Mouse (Mus musculus) neural tube, embryonic 14.5 days (tissue): Measurements from ENCODE around the gene Dnajb14. TPM values are rescaled to one million over a fixed set of nuclear protein-coding genes. Genes with fewer than 3 reads are reported as not detected.

Experiments used
- ATAC-seq: fragments of 200-750 bp; cut with Nextera tagmentation; 2 replicates; pipeline ENCODE4 v1.8.0; 2017; ENCODE audit warnings: low read depth, mild to moderate bottlenecking, moderate TSS enrichment, moderate library complexity
- H3K27ac ChIP-seq: fragments of 300-500 bp; sonication (generic); 2 replicates; pipeline ENCODE4 v1.5.1; 2014; ENCODE audit warnings: low read depth, mild to moderate bottlenecking, control low read depth, low read length, moderate library complexity, mixed read lengths
- H3K27me3 ChIP-seq: fragments of 300-500 bp; sonication (generic); 2 replicates; pipeline ENCODE4 v1.6.1; 2014; ENCODE audit warnings: low read length; ENCODE audit not compliant: control insufficient read depth, insufficient read depth
- H3K36me3 ChIP-seq: fragments of 300-500 bp; sonication (generic); 2 replicates; pipeline ENCODE4 v1.6.1; 2014; ENCODE audit warnings: low read length, mixed read lengths; ENCODE audit not compliant: control insufficient read depth, insufficient read depth
- H3K4me1 ChIP-seq: fragments of 300-500 bp; sonication (generic); 2 replicates; pipeline ENCODE4 v1.6.1; 2014; ENCODE audit warnings: low read length; ENCODE audit not compliant: control insufficient read depth, insufficient read depth
- H3K4me2 ChIP-seq: fragments of 300-500 bp; sonication (generic); 2 replicates; pipeline ENCODE4 v1.6.1; 2014; ENCODE audit warnings: mild to moderate bottlenecking, low read depth, low read length, control low read depth
- H3K4me3 ChIP-seq: fragments of 300-500 bp; sonication (generic); 2 replicates; pipeline ENCODE4 v1.5.1; 2014; ENCODE audit warnings: low read depth, low read length, control low read depth, mixed read lengths
- H3K9ac ChIP-seq: fragments of 300-500 bp; sonication (generic); replicated peaks from 2 replicates; pipeline ENCODE4 v1.6.1; 2014; ENCODE audit warnings: low read depth, mild to moderate bottlenecking, control low read depth, low read length, mixed read lengths
- H3K9me3 ChIP-seq: fragments of 300-500 bp; sonication (generic); 2 replicates; pipeline ENCODE4 v1.6.1; 2016; ENCODE audit warnings: low read length; ENCODE audit not compliant: control insufficient read depth
- WGBS: fragments of 180-500 bp; shearing (Covaris S2); extraction: QIAGEN DNeasy Blood & Tissue Kit; methylation state at CpG from one replicate; pipeline ENCODE4 v1.1.7; 2014; 5-methylcytosine and 5-hydroxymethylcytosine counted together
- polyA plus RNA-seq: library from polyadenylated mRNA; unstranded; fragments of >200 nt; fragmentation: Nextera tagmentation; extraction: Ambion mirVana; gene quantifications from 2 replicates; pipeline ENCODE4 v1.2.1, GENCODE M21; 2014

Dnajb14 gene
- polyA plus RNA-seq, 1 experiment from 2014 or later: 18.7 TPM

DNA sequence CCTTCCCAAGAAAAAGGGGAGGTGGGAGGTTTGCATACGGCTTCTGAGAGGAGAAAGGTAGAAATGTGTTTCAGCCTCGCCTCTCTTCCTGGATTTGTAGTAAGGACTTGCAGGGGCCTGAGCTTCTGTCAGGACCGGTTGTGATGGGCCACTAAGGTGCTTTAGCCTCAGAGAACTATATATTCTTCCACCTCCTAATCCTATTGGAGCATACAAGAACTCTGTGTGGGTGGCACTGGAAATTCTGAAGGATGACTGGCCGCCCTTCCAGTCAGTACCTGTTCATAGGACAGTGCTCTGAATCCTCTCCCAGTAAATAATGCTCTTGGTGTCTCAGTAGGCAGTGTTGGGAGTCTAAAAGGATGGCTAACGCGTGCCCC, 51.4 kb downstream of the Dnajb14 start:
- Histone ChIP-seq H3K27ac (peak overlapping the region; percentile 40; the same call in 1 of the 2 replicates), H3K4me2 (peak overlapping the region; percentile 77), H3K36me3 (no peaks in the 10 kb centered on the region), H3K9me3 (no peaks in the 10 kb centered on the region), H3K27me3 (no peaks in the 10 kb centered on the region), H3K4me3 (peak overlapping the region; percentile 64), H3K4me1 (peaks cover 14% of the 10 kb centered on the region; the same call in 1 of the 2 replicates), H3K9ac (peak overlapping the region; percentile 64)
- 17% methylated on average over 6 of the region's 6 CpGs for WGBS
- ATAC-seq: peak; percentile 39

DNA sequence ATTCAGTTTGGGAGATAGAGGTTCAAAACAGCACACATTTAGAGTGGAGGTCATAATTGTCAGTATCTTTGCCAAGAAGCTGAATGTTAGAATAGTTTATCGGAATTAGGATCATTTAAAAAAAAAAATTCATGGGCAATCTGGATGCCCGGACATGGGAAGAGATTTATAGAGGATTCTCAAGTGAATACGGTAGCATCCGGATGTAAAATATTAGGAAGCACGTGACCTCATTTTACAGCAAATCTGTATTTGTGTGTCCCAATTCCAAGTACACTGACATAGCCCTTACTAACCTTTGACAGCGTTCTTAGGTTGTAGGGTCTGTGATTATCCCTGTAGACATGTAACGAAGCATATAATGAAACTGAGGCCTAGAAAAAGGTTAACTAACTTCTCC, 51.9 kb downstream of the Dnajb14 start:
- no peak for ATAC-seq
- Histone ChIP-seq H3K36me3 (no peaks in the 10 kb centered on the region), H3K27ac (no peak overlapping the region), H3K4me1 (peaks cover 14% of the 10 kb centered on the region; the same call in 1 of the 2 replicates), H3K4me2 (peak overlapping the region; percentile 77), H3K4me3 (peak overlapping the region; percentile 64), H3K9ac (peak overlapping the region; percentile 64; the same call in 1 of the 2 replicates), H3K9me3 (no peaks in the 10 kb centered on the region), H3K27me3 (no peaks in the 10 kb centered on the region)
- WGBS: 92% methylated on average over 7 of the region's 7 CpGs

DNA sequence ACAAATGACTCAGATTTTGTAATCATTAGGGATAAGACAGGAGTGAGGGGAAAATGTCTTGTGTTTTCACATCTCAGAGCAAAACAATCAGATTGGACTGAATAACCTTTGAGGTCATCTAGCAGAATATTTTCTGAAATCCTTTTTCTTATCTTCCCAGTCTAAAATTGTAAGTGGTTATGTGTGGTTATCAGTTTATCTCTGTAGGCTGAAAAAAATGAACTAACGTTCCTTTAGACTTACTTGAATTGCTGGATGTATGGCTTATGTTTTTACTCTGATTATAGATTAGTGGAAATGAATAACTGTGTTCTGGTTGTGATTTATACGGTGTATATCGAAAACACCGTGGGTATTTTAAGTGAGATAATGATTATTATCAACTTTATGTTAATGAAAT, 53.1 kb downstream of the Dnajb14 start:
- Histone ChIP-seq H3K27me3 (no peaks in the 10 kb centered on the region), H3K4me2 (no peak overlapping the region), H3K9me3 (no peaks in the 10 kb centered on the region), H3K36me3 (no peaks in the 10 kb centered on the region), H3K9ac (no peak overlapping the region), H3K27ac (no peak overlapping the region), H3K4me1 (peaks cover 14% of the 10 kb centered on the region; the same call in 1 of the 2 replicates), H3K4me3 (no peak overlapping the region)
- 94% methylated on average over 4 of the region's 4 CpGs for WGBS
- no peak for ATAC-seq

DNA sequence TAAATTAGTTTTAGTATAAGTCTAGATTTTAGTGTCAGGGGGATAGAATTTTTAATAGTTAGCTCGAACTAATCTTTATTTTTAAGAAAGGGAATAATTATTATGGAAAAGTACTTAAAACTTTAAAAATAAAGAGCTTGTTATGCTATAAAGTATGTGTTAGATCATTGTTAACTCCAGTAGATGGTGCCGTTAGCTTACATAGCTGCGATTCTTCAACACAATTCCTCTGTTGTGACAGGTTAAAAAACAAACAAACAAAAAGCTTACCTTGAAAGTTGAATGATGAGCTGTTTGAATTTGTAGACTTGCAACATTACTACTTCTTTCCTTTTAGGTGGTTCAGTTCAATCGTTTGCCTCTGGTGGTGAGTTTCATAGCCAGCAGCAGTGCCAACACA, 59.5 kb downstream of the Dnajb14 start:
- no peaks in the 10 kb centered on the region for H3K4me1 ChIP-seq
- H3K36me3 ChIP-seq: peaks cover 15% of the 10 kb centered on the region
- H3K9me3 ChIP-seq: no peaks in the 10 kb centered on the region
- ATAC-seq: no peak
- H3K4me3 ChIP-seq: no peak overlapping the region
- H3K27me3 ChIP-seq: no peaks in the 10 kb centered on the region
- H3K4me2 ChIP-seq: no peak overlapping the region
- no peak overlapping the region for H3K27ac ChIP-seq
- 96% methylated on average over 4 of the region's 4 CpGs for WGBS
- H3K9ac ChIP-seq: no peak overlapping the region

DNA sequence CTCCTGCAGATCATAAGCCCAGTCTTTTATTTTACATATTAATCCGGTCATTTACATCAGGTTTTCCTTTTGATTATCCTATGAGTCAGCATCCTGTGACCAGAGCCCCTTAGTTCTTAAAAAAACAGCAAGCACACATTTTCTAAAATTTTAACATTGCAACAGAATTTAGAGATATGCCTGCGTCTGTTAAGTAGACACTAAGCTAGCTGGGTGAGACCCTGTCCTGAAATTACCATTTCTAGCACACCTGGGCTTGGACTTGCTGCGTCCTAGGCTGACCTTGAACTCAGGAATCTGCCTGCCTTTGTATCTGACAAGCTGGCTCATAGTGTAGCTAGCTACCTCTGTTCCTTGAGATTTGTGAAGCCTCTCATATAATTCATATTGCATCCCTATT, 62.5 kb downstream of the Dnajb14 start:
- H3K27ac ChIP-seq: no peak overlapping the region
- no peak for ATAC-seq
- 94% methylated on average over 3 of the region's 3 CpGs for WGBS
- H3K27me3 ChIP-seq: no peaks in the 10 kb centered on the region
- H3K4me3 ChIP-seq: no peak overlapping the region
- no peaks in the 10 kb centered on the region for H3K4me1 ChIP-seq
- H3K9me3 ChIP-seq: no peaks in the 10 kb centered on the region
- no peak overlapping the region for H3K4me2 ChIP-seq
- H3K36me3 ChIP-seq: peaks cover 15% of the 10 kb centered on the region
- H3K9ac ChIP-seq: no peak overlapping the region

DNA sequence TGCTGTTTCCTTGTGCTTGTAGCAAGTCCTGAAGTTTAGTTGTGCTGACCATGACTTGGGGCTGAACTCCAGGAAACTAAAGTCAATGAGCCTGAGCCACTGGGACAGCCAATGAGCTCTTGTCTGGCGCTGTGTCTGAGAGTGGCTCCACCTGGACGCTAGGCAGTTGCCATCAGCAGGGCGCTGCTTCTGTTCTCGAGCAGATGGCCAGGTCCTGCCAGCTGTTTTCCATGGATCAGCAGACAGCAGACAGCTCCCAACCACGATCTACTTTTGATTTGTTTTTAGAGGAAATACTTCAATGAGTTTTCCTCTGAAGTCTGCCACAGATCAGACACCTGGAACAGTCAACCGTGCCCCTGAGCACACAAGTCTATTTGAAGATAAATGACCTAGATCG, 65.3 kb downstream of the Dnajb14 start:
- 79% methylated on average over 7 of the region's 7 CpGs for WGBS
- H3K4me1 ChIP-seq: no peaks in the 10 kb centered on the region
- H3K27me3 ChIP-seq: no peaks in the 10 kb centered on the region
- no peak overlapping the region for H3K4me2 ChIP-seq
- no peak overlapping the region for H3K9ac ChIP-seq
- no peaks in the 10 kb centered on the region for H3K9me3 ChIP-seq
- no peak overlapping the region for H3K4me3 ChIP-seq
- peaks cover 3% of the 10 kb centered on the region for H3K36me3 ChIP-seq
- H3K27ac ChIP-seq: no peak overlapping the region
- ATAC-seq: no peak

DNA sequence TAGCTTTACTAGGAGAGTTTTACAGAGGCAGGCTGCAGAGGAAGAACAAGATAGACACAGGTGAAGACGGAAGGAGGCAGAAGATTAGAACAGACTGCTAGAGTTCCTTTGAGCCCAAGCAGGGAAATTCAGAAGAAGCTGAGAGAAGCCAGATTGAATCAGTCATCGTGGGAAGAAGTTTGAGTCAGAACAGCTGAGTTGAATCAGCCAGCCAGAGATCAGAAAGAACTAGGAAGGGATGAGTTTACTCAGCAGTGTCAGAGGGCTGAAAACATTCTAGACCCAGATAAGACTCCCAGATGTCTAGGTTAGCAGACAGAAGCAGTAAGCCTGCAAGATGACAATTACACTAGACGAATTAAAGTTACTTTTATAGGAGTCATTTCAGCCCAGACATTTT, 66.5 kb downstream of the Dnajb14 start:
- Histone ChIP-seq H3K4me2 (no peak overlapping the region), H3K9me3 (no peaks in the 10 kb centered on the region), H3K4me1 (no peaks in the 10 kb centered on the region), H3K27ac (no peak overlapping the region), H3K36me3 (peaks cover 3% of the 10 kb centered on the region), H3K27me3 (no peaks in the 10 kb centered on the region), H3K9ac (no peak overlapping the region), H3K4me3 (no peak overlapping the region)
- no peak for ATAC-seq
- WGBS: 90% methylated on average over 3 of the region's 3 CpGs

DNA sequence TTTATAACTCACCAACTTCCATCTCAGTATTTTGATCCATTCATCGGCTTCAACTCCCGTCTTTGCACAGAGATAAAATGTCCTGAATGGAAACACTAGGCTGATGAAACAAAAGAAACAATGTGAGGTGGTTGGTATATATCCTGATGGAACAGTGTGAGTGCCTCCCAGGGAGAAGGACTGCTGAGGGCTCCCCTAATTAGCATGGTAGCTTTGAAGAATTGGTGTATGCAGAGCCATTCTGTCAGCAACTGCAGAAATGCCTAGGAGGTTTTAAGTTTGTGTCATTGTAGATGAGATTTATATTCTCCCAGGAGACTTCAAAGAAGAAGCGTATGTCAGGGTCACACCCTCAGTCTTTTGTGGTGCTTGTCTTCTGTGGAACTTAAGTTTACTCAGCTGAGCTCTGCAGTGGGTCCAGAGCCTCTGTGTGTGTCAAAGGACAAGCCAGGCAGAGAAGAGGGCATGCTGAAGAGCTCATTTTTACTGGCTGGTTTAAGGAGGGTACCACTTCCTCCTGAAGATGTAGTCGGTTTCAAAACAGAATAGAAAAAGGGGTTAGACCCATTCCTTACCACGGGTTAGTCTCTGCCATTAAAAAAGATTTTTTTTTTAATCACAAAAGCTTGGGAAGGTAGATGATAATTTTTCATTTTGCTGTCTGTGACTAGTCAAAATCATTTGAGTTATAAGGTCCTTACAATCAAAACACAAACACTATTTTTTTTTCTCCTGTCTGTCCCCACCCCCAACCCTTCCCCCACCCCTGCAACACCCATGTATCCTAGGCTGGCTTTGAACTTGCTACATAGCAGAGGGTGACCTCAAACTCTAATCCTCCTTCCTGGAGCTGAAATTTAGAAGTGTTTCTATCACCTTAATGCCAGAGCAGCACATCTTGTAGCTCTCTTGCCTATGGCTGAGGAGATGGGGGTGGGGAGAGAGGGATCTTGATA, 68.4 kb downstream of the Dnajb14 start:
- no peak overlapping the region for H3K9ac ChIP-seq
- H3K4me1 ChIP-seq: no peaks in the 10 kb centered on the region
- H3K36me3 ChIP-seq: no peaks in the 10 kb centered on the region; the same call in 1 of the 2 replicates
- H3K9me3 ChIP-seq: no peaks in the 10 kb centered on the region
- no peak overlapping the region for H3K4me2 ChIP-seq
- H3K4me3 ChIP-seq: no peak overlapping the region
- no peaks in the 10 kb centered on the region for H3K27me3 ChIP-seq
- 17% methylated on average over 5 of the region's 5 CpGs for WGBS
- H3K27ac ChIP-seq: no peak overlapping the region
- ATAC-seq: no peak

DNA sequence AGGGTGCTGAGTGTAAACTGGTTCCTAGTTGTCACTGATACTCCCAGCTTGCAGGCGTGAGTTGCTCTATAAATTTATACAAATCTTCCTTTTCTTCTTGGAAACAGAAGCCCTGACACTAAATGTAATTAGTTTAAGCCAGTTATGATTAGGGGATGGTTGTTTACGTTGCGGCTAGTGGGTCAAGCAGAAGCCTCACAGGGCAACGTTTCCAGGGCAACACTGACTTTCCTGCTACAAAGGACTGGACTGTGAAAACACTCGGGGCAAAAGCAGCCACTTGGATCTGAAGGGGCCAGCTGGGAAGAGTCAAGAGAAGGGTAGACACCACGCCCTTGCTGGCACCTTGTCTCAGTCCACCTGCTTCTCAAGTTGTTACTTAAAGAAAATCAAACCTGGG, 69.1 kb downstream of the Dnajb14 start:
- ATAC-seq: no peak
- Histone ChIP-seq H3K9me3 (no peaks in the 10 kb centered on the region), H3K4me1 (no peaks in the 10 kb centered on the region), H3K36me3 (no peaks in the 10 kb centered on the region; the same call in 1 of the 2 replicates), H3K27ac (no peak overlapping the region), H3K4me3 (no peak overlapping the region), H3K4me2 (no peak overlapping the region), H3K9ac (no peak overlapping the region), H3K27me3 (no peaks in the 10 kb centered on the region)
- 33% methylated on average over 6 of the region's 6 CpGs for whole genome bisulfite sequencing
